Mouse (Mus musculus): ENCODE results near the gene Pnma5.

DNA sequence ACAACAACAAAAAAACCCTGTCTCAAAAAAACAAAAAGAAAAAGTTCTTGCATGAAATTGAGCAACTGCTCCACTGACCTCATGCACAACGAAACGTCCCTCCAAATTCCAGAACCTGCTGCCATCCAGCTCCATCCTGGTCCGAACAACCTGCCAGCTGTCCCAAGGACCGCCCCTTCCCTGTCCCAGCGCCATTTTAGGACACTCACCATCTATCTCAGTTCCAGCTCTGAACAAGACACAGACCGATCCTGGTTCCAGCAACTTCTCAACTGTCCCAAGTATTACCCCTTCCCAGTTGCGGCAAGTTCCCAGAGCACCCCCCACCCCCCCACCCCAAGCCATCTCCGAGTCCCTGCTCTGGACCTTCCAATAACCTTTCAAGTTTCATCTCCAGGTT is 1.9 kb upstream of the Pnma5 start:
- TF ChIP-seq HCFC1 (IDR thresholded peaks at IDR 0.05; ENCODE audit: borderline replicate concordance, insufficient read depth, low read length) (no peak), ZC3H11A (IDR thresholded peaks at IDR 0.05; ENCODE audit: borderline replicate concordance, low read depth, low read length) (no peak), ZNF384 (IDR thresholded peaks at IDR 0.05; ENCODE audit: low read depth, low read length) (no peak), CHD2 (IDR thresholded peaks at IDR 0.05; ENCODE audit: low read depth, low read length) (no peak)

Data from ES-E14 (cell line).